Mouse (Mus musculus) cerebellum, postnatal 10 days (tissue): ENCODE measurements around the gene P2rx6.

Source experiments
- DNase-seq, 2 experiments: peaks; one replicate each; pipeline ENCODE4 v3.0.0; 2021; ENCODE audit warnings: mixed read lengths in 2 of 2

Gene P2rx6

GRCm38 (mm10) chr16:17563580-17563979 is 1.9 kb downstream of the P2rx6 start:
- DNase-seq: no peak

GRCm38 (mm10) chr16:17564221-17564620 is 2.5 kb downstream of the P2rx6 start:
- no peak for DNase-seq

- DNase-seq: no peak
Observed at GRCm38 (mm10) chr16:17564771-17565170, 3.1 kb downstream of the P2rx6 start.

- DNase-seq: no peak
Observed at GRCm38 (mm10) chr16:17566186-17566585, 4.5 kb downstream of the P2rx6 start.

GRCm38 (mm10) chr16:17575870-17576824 is 14.5 kb downstream of the P2rx6 start:
- peak; percentile 90 to 93 for DNase-seq

GRCm38 (mm10) chr16:17576825-17577215 is 15.1 kb downstream of the P2rx6 start:
- peak; percentile 57 to 73 for DNase-seq

GRCm38 (mm10) chr16:17583064-17583463 is 21.4 kb downstream of the P2rx6 start, which contains the start of gene Slc7a4:
Slc7a4 (minus strand) TSS chr16:17583214.
- peak; percentile 28 to 47 for DNase-seq

- DNase-seq: no peak
Observed at GRCm38 (mm10) chr16:17584555-17584954, 22.9 kb downstream of the P2rx6 start.

- no peak for DNase-seq
Observed at GRCm38 (mm10) chr16:17590731-17591130, 29.0 kb downstream of the P2rx6 start.

GRCm38 (mm10) chr16:17600944-17601562 is 39.4 kb downstream of the P2rx6 start:
- peak; percentile 9 to 18 for DNase-seq

GRCm38 (mm10) chr16:17604941-17605340 is 43.3 kb downstream of the P2rx6 start:
- DNase-seq: no peak

GRCm38 (mm10) chr16:17605684-17606083 is 44.0 kb downstream of the P2rx6 start:
- DNase-seq: no peak

GRCm38 (mm10) chr16:17611383-17611782 is 49.7 kb downstream of the P2rx6 start:
- DNase-seq: no peak

GRCm38 (mm10) chr16:17614740-17615139 is 53.1 kb downstream of the P2rx6 start:
- DNase-seq: peak; percentile 25 to 43

- DNase-seq: no peak
Observed at GRCm38 (mm10) chr16:17616212-17616611, 54.5 kb downstream of the P2rx6 start.

- peak; percentile 77 for DNase-seq
Observed at GRCm38 (mm10) chr16:17617922-17618565, 56.4 kb downstream of the P2rx6 start.

- DNase-seq: peak; percentile 96 to 98
Observed at GRCm38 (mm10) chr16:17619198-17620105, 57.8 kb downstream of the P2rx6 start, which contains the start of gene Smpd4. Smpd4 (plus strand) TSS chr16:17619354.

GRCm38 (mm10) chr16:17621936-17622335 is 60.3 kb downstream of the P2rx6 start:
- DNase-seq: no peak

- DNase-seq: peak; percentile 37 to 50
Observed at GRCm38 (mm10) chr16:17625488-17626268, 64.0 kb downstream of the P2rx6 start.

- no peak for DNase-seq
Observed at GRCm38 (mm10) chr16:17626269-17626555, 64.5 kb downstream of the P2rx6 start.
